Mouse (Mus musculus): ENCODE measurements around the gene Pla2g3. TPM values are rescaled to one million over a fixed set of nuclear protein-coding genes. Genes with fewer than 3 reads are reported as not detected.

Gene Pla2g3
- polyA plus RNA-seq (2015; fragmentation: Nextera tagmentation; extraction: Ambion mirVana), result 0.05 TPM in 2 replicates

DNA sequence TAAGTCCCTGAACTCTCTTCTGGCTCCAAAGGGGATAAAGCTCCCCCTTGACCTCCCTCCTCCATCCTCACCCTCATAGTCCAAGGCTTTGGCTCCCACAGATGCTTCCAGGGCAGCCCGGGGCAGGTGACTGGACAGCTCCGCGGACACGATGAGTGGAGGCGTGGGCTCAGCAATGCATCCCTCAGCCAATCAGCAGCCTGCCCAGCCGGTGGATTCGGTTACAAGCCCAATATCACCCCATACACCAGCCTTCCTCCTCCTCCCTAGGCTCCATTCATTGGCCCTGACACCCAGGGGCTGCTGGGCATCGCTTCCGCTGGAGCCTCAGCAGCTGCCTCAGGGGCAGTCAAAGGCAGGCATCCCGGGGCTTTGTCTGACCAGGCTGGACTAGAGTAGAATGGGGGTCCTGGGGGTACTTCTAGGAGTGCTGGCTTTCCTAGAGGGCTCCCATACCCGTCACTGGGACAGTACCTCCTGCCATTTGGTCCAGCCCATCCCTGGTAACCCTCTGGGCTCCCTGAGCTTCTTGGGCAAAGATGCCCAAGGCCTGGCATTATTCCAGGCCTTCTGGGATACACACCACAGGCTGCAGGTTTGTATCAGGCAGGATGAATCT lies at the start of gene Pla2g3:
TSS of gene Pla2g3 (plus strand) at position 333 of the 619 bp plus-strand sequence.
- Histone ChIP-seq H3K27ac (no peak within 1 kb of the TSS), H3K36me3 (no peaks in the 10 kb centered on the region), H3K4me1 (replicated peaks) (peaks cover 11% of the 10 kb centered on the region; the same call in 1 of the 2 replicates), H3K4me2 (no peak within 1 kb of the TSS), H3K9me3 (replicated peaks) (no peaks in the 10 kb centered on the region), H3K4me3 (replicated peaks) (no peak within 1 kb of the TSS), H3K9ac (no peak within 1 kb of the TSS), H3K27me3 (no peaks in the 10 kb centered on the region)
- DNase-seq, result no peak
- WGBS (ENCODE audit: insufficient replicate concordance), result 46% methylated on average over 11 of the region's 11 CpGs
- ATAC-seq (ENCODE audit: low read depth), result no peak

DNA sequence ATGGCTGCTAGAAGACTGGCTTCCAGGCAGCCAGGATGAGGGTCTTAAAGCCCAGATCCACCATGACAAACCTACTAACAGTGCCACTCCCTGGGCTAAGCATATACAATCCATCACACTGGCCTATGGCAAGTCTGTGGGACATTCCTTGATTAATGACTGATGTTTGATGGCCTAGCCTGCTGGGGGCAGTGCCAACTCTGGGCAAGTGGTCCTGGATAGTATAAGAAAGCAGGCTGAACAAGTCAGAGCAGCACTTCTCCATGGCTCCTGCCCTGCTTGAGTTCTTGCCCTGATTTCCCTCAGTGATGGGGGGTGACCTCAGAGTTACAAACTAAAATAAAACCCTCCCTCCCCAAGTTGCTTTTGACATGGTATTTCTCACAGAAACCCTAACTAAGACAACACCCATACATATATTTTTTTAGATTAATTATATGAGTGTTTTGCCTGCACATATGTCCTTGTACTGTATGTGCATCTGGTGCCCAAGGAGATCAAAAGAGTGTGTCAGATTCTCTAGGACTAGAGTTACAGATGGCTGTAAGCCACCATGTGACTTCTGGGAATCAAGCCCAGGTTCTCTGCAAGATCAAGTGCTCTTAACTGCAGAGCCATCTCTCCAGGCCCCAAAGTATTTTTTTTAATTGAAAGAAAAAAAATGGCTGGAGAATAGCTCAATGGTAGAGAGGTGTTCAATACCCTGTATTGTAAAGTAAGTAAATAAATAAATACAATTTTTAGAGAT lies 46.2 kb upstream of the Pla2g3 start:
- H3K4me2 ChIP-seq, result no peak overlapping the region
- H3K9me3 ChIP-seq (replicated peaks), result no peaks in the 10 kb centered on the region
- no peaks in the 10 kb centered on the region for H3K27me3 ChIP-seq
- H3K27ac ChIP-seq, result no peak overlapping the region
- H3K4me1 ChIP-seq (replicated peaks), result peaks cover 11% of the 10 kb centered on the region
- no peaks in the 10 kb centered on the region for H3K36me3 ChIP-seq
- DNase-seq, result no peak
- no peak for ATAC-seq (ENCODE audit: low read depth)
- H3K9ac ChIP-seq, result no peak overlapping the region
- no peak overlapping the region for H3K4me3 ChIP-seq (replicated peaks)

DNA sequence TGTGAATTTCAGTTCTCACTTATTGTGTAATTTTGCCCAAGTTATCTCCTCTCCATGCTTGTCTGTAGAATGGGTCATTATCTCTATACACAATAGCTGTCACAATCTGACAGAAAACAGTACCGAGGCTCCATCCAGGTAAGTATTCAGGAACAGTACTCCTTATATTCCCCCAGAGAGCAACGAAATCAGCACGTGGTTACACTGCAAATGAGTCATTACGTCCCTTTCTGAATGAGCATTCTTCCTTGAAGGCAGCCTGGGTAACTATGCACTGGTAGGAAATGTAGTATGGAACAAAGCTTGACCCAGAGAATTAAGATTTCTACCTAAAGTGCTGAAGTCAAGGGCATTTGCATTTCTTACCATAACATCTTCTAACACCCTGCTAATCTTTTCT lies 45.4 kb upstream of the Pla2g3 start:
- no peak overlapping the region for H3K9ac ChIP-seq
- no peak for ATAC-seq (ENCODE audit: low read depth)
- no peaks in the 10 kb centered on the region for H3K9me3 ChIP-seq (replicated peaks)
- H3K27me3 ChIP-seq, result no peaks in the 10 kb centered on the region
- no peak overlapping the region for H3K4me2 ChIP-seq
- no peak for DNase-seq
- peaks cover 12% of the 10 kb centered on the region for H3K4me1 ChIP-seq (replicated peaks)
- no peak overlapping the region for H3K4me3 ChIP-seq (replicated peaks)
- WGBS (ENCODE audit: insufficient replicate concordance), result 59% methylated on average over 4 of the region's 4 CpGs
- no peak overlapping the region for H3K27ac ChIP-seq
- H3K36me3 ChIP-seq, result no peaks in the 10 kb centered on the region

DNA sequence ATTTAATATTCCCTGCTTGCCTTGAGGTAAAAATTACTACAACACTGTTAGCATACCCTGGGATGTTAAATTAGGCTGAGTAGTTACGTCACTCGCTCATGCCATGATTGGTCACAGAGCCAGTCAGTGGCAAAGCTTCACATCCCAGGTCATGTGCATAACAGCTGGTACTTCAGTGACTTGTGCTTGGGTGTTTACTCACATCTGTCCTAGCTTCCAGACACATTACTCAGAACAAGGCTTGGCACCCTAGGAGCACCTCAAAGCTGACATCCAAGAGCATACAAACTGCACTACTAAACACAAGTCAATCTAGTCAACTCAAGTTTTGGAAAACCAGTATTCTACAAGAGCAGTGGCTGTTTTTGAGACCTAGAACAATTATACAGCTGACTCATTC lies 45.0 kb upstream of the Pla2g3 start:
- ATAC-seq (ENCODE audit: low read depth) (no peak), DNase-seq (no peak)
- Histone ChIP-seq H3K36me3 (no peaks in the 10 kb centered on the region), H3K9ac (no peak overlapping the region), H3K4me2 (no peak overlapping the region), H3K27ac (no peak overlapping the region), H3K4me1 (replicated peaks) (peaks cover 15% of the 10 kb centered on the region), H3K9me3 (replicated peaks) (no peaks in the 10 kb centered on the region), H3K27me3 (no peaks in the 10 kb centered on the region), H3K4me3 (replicated peaks) (no peak overlapping the region)
- WGBS (ENCODE audit: insufficient replicate concordance), result 83% methylated on average over 2 of the region's 2 CpGs

DNA sequence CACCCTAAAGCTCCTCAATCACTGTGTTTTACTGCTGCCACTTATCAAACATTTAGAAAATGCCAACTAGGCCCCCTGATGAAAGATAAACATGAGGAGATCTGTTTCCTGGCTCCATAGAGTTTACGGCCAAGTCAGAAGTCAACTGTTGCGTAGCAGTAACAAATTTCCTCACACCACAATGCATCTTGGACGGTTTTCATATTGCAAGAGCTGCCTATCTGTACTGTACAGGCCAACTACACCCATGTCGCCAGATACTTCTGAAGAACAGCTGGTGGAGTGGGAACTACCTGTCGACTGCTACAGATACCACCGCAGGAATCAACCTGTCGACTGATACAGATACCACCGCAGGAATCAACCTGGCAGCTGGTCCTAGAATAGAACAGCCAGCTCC lies 43.2 kb upstream of the Pla2g3 start:
- DNase-seq (no peak), ATAC-seq (ENCODE audit: low read depth) (no peak)
- Histone ChIP-seq H3K9ac (no peak overlapping the region), H3K36me3 (no peaks in the 10 kb centered on the region), H3K27ac (no peak overlapping the region), H3K9me3 (replicated peaks) (no peaks in the 10 kb centered on the region), H3K27me3 (no peaks in the 10 kb centered on the region), H3K4me2 (no peak overlapping the region), H3K4me1 (replicated peaks) (peaks cover 15% of the 10 kb centered on the region), H3K4me3 (replicated peaks) (no peak overlapping the region)
- WGBS (ENCODE audit: insufficient replicate concordance), result 43% methylated on average over 8 of the region's 8 CpGs

DNA sequence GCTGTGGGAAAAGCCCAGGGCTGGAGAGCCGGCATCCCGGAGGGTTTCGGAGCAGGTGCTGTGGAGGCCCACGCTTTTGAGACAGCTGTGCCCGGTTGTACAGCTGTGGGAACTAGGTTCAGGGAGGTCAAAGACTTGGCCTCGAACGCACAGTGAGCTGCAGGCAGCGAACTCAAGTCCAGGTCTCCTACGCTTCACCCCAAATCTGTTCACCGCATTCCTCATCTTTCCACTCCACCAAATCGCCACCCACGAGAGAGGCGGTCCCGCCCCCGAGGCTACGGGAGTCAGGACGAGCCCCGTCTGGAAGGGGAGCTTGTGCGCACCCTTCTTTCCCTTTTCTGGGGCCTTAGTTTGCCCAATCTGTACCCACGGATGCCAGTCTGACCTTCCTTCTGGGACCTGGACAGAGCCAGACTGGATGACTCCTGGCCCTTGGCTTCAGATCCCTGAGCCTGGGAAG lies 36.4 kb upstream of the Pla2g3 start:
- DNase-seq, result no peak

DNA sequence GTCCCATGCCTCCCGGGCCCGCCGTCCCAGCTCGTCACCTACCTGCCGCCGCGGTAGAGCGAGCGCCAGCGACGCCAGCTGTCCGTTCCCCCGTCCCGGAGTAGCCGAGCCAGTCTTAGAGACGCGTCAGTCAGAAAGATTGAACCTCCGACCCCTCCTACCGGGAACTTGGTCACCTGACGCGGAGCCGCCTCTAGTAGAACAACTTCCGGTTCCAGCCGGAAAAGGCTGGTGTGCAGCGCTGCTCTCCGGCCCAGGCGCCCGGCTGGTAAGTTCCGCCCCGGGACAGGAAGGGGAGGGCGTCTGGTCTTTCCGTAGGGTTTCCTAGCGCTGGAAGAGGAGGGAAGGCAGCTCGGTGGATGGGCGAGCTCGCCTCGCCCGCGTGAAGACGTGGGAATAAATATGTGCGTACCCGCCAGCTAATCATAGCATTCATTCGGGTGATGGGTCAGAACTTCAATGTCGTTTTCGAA lies 35.9 kb upstream of the Pla2g3 start, which contains the start of gene Rnf185:
TSS of gene Rnf185 (minus strand) at position 197 of the 473 bp plus-strand sequence.
- H3K4me1 ChIP-seq (replicated peaks), result peaks cover 36% of the 10 kb centered on the region
- H3K9me3 ChIP-seq (replicated peaks), result no peaks in the 10 kb centered on the region
- H3K9ac ChIP-seq, result peak within 1 kb of the TSS; percentile 86
- peak within 1 kb of the TSS; percentile 85 for H3K27ac ChIP-seq
- no peaks in the 10 kb centered on the region for H3K27me3 ChIP-seq
- peak within 1 kb of the TSS; percentile 88 for H3K4me3 ChIP-seq (replicated peaks)
- H3K4me2 ChIP-seq, result peak within 1 kb of the TSS; percentile 98
- under 1% methylated on average over 45 of the region's 45 CpGs for WGBS (ENCODE audit: insufficient replicate concordance)
- DNase-seq (peak; percentile 91), ATAC-seq (ENCODE audit: low read depth) (peak; percentile 97)
- peaks cover 9% of the 10 kb centered on the region for H3K36me3 ChIP-seq

More for the DNA sequence above, 36.4 kb upstream of the Pla2g3 start:
- ATAC-seq (ENCODE audit: low read depth), result peak; percentile 50
- Histone ChIP-seq H3K27me3 (no peaks in the 10 kb centered on the region), H3K4me2 (peak overlapping the region; percentile 98), H3K9ac (peak overlapping the region; percentile 86), H3K4me3 (replicated peaks) (peak overlapping the region; percentile 88), H3K9me3 (replicated peaks) (no peaks in the 10 kb centered on the region), H3K4me1 (replicated peaks) (peaks cover 34% of the 10 kb centered on the region), H3K27ac (peak overlapping the region; percentile 85), H3K36me3 (peaks cover 9% of the 10 kb centered on the region)
- under 1% methylated on average over 20 of the region's 20 CpGs for WGBS (ENCODE audit: insufficient replicate concordance)

DNA sequence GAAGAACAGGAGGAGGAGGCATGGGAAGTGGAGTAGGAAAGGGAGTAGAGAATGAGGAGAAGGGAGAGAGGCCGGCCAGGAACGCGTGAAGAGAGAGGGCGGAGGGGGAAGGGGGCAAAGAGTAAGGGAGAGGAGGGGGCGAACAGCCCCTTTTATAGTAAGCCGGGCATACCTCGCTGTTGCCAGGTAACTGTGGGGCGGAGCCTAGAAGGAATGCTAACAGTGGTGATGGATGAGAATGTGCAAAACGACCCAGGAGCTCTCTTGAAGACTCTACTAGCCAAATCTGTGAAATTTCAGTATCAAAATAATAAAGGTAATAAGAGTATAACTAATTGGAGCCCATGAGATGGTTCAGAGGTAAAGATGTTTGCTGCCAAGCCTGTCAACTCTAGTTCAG lies 35.3 kb upstream of the Pla2g3 start:
- ATAC-seq (ENCODE audit: low read depth) (peak; percentile 7), DNase-seq (peak; percentile 18)
- peak overlapping the region; percentile 85 for H3K27ac ChIP-seq
- 2% methylated on average over 9 of the region's 9 CpGs for WGBS (ENCODE audit: insufficient replicate concordance)
- peak overlapping the region; percentile 88 for H3K4me3 ChIP-seq (replicated peaks)
- peak overlapping the region; percentile 98 for H3K4me2 ChIP-seq
- H3K9me3 ChIP-seq (replicated peaks), result no peaks in the 10 kb centered on the region
- peak overlapping the region; percentile 76 for H3K9ac ChIP-seq
- no peaks in the 10 kb centered on the region for H3K27me3 ChIP-seq
- H3K4me1 ChIP-seq (replicated peaks), result peaks cover 33% of the 10 kb centered on the region
- peaks cover 9% of the 10 kb centered on the region for H3K36me3 ChIP-seq

DNA sequence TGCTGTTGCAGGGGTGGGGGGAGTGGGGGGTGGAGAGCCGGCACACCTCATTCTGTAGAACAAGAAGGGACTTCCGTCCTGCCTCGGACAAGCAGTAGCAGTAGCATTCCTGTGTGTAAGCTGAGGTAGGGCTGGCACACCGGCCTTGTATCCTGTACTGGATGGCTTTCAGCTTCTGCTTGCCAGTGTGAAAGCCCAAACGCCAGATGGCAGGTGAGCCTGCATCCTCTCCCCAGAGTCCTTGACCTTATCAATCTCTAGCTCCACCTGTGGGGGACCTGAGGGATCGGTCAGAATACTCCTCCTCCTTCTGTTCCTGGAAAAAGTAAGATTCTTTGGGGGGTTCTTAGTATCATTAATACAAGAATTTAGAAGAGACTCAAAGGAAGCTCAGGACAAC lies 34.6 kb upstream of the Pla2g3 start:
- peak overlapping the region; percentile 88 for H3K4me3 ChIP-seq (replicated peaks)

DNA sequence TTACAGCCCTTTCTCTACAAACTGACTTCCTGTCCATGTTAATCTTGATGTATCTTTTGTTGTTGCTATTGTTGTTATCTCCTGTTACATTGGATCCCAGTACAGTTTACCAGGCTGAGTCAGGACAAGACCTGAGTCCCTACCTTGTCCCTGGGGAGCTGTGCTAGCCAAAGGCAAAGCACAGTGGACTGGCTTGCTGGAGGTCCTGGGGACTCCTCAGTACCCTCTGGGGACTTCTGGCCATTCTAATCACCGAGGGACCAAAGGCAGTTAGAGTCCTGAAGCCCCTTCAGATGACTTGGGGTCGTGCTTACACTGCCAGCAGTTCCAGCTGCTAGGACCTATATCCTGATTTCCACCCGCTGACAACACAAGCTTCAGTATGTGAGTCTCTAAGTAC lies 33.6 kb upstream of the Pla2g3 start:
- H3K27ac ChIP-seq, result no peak overlapping the region
- no peak overlapping the region for H3K4me2 ChIP-seq
- no peak for ATAC-seq (ENCODE audit: low read depth)
- no peaks in the 10 kb centered on the region for H3K27me3 ChIP-seq
- peaks cover 31% of the 10 kb centered on the region for H3K4me1 ChIP-seq (replicated peaks)
- 86% methylated on average over 3 of the region's 3 CpGs for WGBS (ENCODE audit: insufficient replicate concordance)
- H3K36me3 ChIP-seq, result peaks cover 9% of the 10 kb centered on the region
- H3K9ac ChIP-seq, result no peak overlapping the region
- DNase-seq, result no peak
- H3K4me3 ChIP-seq (replicated peaks), result no peak overlapping the region
- H3K9me3 ChIP-seq (replicated peaks), result no peaks in the 10 kb centered on the region

More for the DNA sequence above, 34.6 kb upstream of the Pla2g3 start:
- Histone ChIP-seq H3K4me2 (peak overlapping the region; percentile 98), H3K9ac (peak overlapping the region; percentile 76; the same call in 1 of the 2 replicates), H3K27ac (no peak overlapping the region), H3K36me3 (peaks cover 9% of the 10 kb centered on the region), H3K9me3 (replicated peaks) (no peaks in the 10 kb centered on the region), H3K27me3 (no peaks in the 10 kb centered on the region), H3K4me1 (replicated peaks) (peaks cover 31% of the 10 kb centered on the region)
- DNase-seq (no peak), ATAC-seq (ENCODE audit: low read depth) (no peak)
- 57% methylated on average over 6 of the region's 6 CpGs for WGBS (ENCODE audit: insufficient replicate concordance)

DNA sequence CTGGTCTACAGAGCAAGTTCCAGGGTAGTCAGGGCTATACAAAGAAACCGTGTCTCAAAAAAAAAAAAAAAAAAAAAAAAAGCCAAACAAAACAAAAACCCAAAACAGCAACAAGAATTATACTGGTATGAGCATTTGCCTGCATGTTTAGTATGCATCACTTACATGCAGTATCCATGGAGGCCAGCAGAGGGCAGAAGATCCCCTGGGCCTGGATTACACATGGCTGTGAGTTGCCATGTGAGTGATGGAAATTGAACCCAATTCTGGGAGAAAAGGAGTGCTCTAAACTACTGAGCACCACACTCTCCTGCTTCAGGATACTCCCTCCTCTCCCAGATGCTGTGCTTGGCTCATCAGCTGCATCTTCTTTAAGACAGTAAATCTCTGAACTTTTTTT lies 31.7 kb upstream of the Pla2g3 start:
- Histone ChIP-seq H3K4me2 (no peak overlapping the region), H3K4me3 (replicated peaks) (no peak overlapping the region), H3K27ac (no peak overlapping the region), H3K9me3 (replicated peaks) (no peaks in the 10 kb centered on the region), H3K4me1 (replicated peaks) (peaks cover 20% of the 10 kb centered on the region), H3K9ac (no peak overlapping the region), H3K27me3 (no peaks in the 10 kb centered on the region), H3K36me3 (peaks cover 9% of the 10 kb centered on the region)
- DNase-seq (peak; percentile 39), ATAC-seq (ENCODE audit: low read depth) (no peak)
- 17% methylated on average over 1 of the region's 1 CpGs for WGBS (ENCODE audit: insufficient replicate concordance)
